Mouse (Mus musculus): ENCODE data around the gene Actr1a. TPM values are rescaled to one million over a fixed set of nuclear protein-coding genes. Genes with fewer than 3 reads are reported as not detected.

Actr1a gene
- polyA plus RNA-seq, 1 experiment from 2014 or later: 119 TPM

DNA sequence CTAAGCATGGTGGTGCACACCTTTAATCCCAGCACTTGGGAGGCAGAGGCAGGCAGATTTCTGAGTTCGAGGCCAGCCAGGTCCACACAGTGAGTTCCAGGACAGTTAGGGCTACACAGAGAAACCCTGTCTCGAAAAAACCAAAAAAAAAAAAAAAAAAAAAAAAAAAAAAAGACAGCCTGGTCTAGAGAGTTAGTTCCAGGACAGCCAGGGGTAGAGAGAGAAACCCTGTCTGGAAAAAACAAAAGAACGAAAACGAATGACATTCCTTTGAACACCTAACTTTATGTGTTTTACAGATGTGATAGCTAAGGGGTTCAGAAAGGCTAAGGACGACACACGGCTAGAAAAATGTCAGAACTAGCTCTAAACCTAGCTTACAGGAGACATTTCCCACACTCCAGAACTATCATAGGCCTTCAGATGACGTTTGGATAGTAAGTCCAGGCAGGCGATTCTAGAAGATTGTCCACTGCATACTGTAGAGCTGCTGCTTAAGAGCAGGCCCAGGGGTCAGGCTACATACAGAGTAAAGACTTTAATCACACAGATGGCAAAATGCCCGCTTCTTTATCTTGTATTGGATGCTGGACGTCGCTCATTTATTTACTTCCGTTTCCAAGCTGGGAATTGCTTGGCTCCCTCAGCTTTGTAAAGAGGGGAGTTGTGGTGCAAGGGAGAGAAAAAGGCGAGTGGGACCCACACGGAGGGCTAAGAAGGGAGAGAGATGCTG is 47.4 kb downstream of the Actr1a start:
- Histone ChIP-seq H3K27ac (ENCODE audit: low read length) (peak overlapping the region; percentile 8), H3K4me3 (ENCODE audit: low read length) (peak overlapping the region; percentile 67), H3K4me2 (ENCODE audit: low read depth, low read length) (peak overlapping the region; percentile 86), H3K4me1 (ENCODE audit: control insufficient read depth, insufficient read depth, low read length) (peaks cover 15% of the 10 kb centered on the region), H3K9ac (ENCODE audit: low read depth, low read length) (peak overlapping the region; percentile 82), H3K27me3 (replicated peaks; ENCODE audit: control insufficient read depth, insufficient read depth, low read length) (no peaks in the 10 kb centered on the region), H3K36me3 (ENCODE audit: control insufficient read depth, insufficient read depth, low read length) (no peaks in the 10 kb centered on the region), H3K9me3 (ENCODE audit: control insufficient read depth, low read length) (no peaks in the 10 kb centered on the region)
- 32% methylated on average over 14 of the region's 14 CpGs for WGBS
- peak; percentile 12 for ATAC-seq

DNA sequence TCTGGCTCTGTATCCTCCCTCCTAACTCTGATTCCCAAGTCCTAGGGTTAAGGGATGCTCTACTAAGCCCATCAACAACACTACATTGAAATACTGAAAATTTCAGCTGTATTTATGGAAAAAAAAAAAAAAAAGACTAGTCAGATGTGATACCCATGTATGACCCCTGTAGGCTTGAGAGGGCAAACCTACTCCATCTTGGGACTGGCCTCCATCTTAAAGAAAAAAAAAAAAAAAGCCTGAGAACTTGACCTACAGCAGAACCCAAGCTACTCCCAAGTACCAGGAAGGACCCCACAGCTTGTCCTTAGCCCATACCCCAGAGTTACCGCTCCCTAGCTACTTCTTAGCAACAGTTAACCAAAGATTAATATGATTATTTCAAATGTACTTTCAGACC is 48.4 kb downstream of the Actr1a start:
- H3K4me1 ChIP-seq (ENCODE audit: control insufficient read depth, insufficient read depth, low read length): peaks cover 15% of the 10 kb centered on the region
- H3K9ac ChIP-seq (ENCODE audit: low read depth, low read length): no peak overlapping the region
- no peaks in the 10 kb centered on the region for H3K9me3 ChIP-seq (ENCODE audit: control insufficient read depth, low read length)
- no peaks in the 10 kb centered on the region for H3K27me3 ChIP-seq (replicated peaks; ENCODE audit: control insufficient read depth, insufficient read depth, low read length)
- no peak overlapping the region for H3K4me2 ChIP-seq (ENCODE audit: low read depth, low read length)
- H3K27ac ChIP-seq (ENCODE audit: low read length): no peak overlapping the region
- H3K4me3 ChIP-seq (ENCODE audit: low read length): no peak overlapping the region
- ATAC-seq: no peak
- WGBS: 96% methylated on average over 1 of the region's 1 CpGs
- no peaks in the 10 kb centered on the region for H3K36me3 ChIP-seq (ENCODE audit: control insufficient read depth, insufficient read depth, low read length)

GRCm38 (mm10) chr19:46344710-46345419 is 50.7 kb downstream of the Actr1a start:
- H3K4me1 ChIP-seq (ENCODE audit: control insufficient read depth, insufficient read depth, low read length): peaks cover 12% of the 10 kb centered on the region
- no peak overlapping the region for H3K9ac ChIP-seq (ENCODE audit: low read depth, low read length)
- no peak overlapping the region for H3K4me2 ChIP-seq (ENCODE audit: low read depth, low read length)
- 19% methylated on average over 7 of the region's 7 CpGs for WGBS
- no peaks in the 10 kb centered on the region for H3K36me3 ChIP-seq (ENCODE audit: control insufficient read depth, insufficient read depth, low read length)
- H3K27me3 ChIP-seq (replicated peaks; ENCODE audit: control insufficient read depth, insufficient read depth, low read length): peaks cover 3% of the 10 kb centered on the region; the same call in 1 of the 2 replicates
- no peak overlapping the region; the same call in 1 of the 2 replicates for H3K27ac ChIP-seq (ENCODE audit: low read length)
- no peak for ATAC-seq
- no peaks in the 10 kb centered on the region for H3K9me3 ChIP-seq (ENCODE audit: control insufficient read depth, low read length)
- no peak overlapping the region for H3K4me3 ChIP-seq (ENCODE audit: low read length)

GRCm38 (mm10) chr19:46339287-46339971 is 56.1 kb downstream of the Actr1a start:
- Histone ChIP-seq H3K9ac (ENCODE audit: low read depth, low read length) (peak overlapping the region; percentile 62; the same call in 1 of the 2 replicates), H3K4me2 (ENCODE audit: low read depth, low read length) (peak overlapping the region; percentile 51; the same call in 1 of the 2 replicates), H3K4me1 (ENCODE audit: control insufficient read depth, insufficient read depth, low read length) (peaks cover 16% of the 10 kb centered on the region), H3K4me3 (ENCODE audit: low read length) (no peak overlapping the region), H3K9me3 (ENCODE audit: control insufficient read depth, low read length) (no peaks in the 10 kb centered on the region), H3K27ac (ENCODE audit: low read length) (peak overlapping the region; percentile 45), H3K27me3 (replicated peaks; ENCODE audit: control insufficient read depth, insufficient read depth, low read length) (peaks cover 3% of the 10 kb centered on the region; the same call in 1 of the 2 replicates), H3K36me3 (ENCODE audit: control insufficient read depth, insufficient read depth, low read length) (no peaks in the 10 kb centered on the region)
- WGBS: 77% methylated on average over 7 of the region's 7 CpGs
- no peak; the same call in 1 of the 2 replicates for ATAC-seq

- H3K4me1 ChIP-seq (ENCODE audit: control insufficient read depth, insufficient read depth, low read length): peaks cover 16% of the 10 kb centered on the region
- peak overlapping the region; percentile 51 for H3K4me2 ChIP-seq (ENCODE audit: low read depth, low read length)
- peaks cover 3% of the 10 kb centered on the region; the same call in 1 of the 2 replicates for H3K27me3 ChIP-seq (replicated peaks; ENCODE audit: control insufficient read depth, insufficient read depth, low read length)
- H3K9me3 ChIP-seq (ENCODE audit: control insufficient read depth, low read length): no peaks in the 10 kb centered on the region
- H3K4me3 ChIP-seq (ENCODE audit: low read length): peak overlapping the region; percentile 85
- peak; percentile 9 for ATAC-seq
- no peaks in the 10 kb centered on the region for H3K36me3 ChIP-seq (ENCODE audit: control insufficient read depth, insufficient read depth, low read length)
- 50% methylated on average over 6 of the region's 6 CpGs for WGBS
- peak overlapping the region; percentile 62 for H3K9ac ChIP-seq (ENCODE audit: low read depth, low read length)
- peak overlapping the region; percentile 39 for H3K27ac ChIP-seq (ENCODE audit: low read length)
These were observed 56.6 kb downstream of the Actr1a start for GRCm38 (mm10) chr19:46338942-46339286.

DNA sequence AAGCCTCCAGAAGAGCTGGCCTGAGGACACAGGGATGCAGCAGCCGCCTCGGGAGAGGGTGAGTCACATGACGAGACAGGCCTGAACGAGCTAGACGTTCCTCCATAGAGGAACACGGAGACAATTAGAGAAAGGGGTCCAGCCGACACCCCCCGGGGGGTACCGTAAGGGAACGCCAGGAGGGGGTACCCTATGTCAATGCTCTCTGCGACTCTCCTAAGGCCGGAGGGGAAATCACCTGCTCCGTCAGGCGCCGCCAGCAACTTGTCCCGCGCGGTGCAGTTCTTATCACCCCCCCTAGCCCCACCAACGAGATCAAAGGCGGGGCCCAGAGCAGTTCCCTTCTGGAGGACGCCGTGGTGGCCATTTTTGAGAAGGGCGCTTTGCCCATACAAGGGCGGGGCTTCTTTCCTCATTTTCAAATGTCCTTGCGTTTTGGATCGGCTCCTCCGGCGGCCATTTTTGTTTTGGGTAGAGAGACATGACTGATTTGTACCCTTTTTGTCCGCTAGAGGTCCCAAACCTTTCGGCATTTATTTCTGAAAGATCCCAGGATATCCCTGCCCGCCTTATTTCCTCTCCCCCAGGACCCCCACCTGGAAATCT is 57.1 kb downstream of the Actr1a start, which contains the start of gene Cuedc2:
Cuedc2 (minus strand) TSS at position 372 of the 606 bp plus-strand sequence.
- WGBS: under 1% methylated on average over 31 of the region's 31 CpGs
- peak; percentile 87 for ATAC-seq
- no peaks in the 10 kb centered on the region for H3K9me3 ChIP-seq (ENCODE audit: control insufficient read depth, low read length)
- peaks cover 16% of the 10 kb centered on the region for H3K4me1 ChIP-seq (ENCODE audit: control insufficient read depth, insufficient read depth, low read length)
- H3K4me2 ChIP-seq (ENCODE audit: low read depth, low read length): peak within 1 kb of the TSS; percentile 81
- H3K36me3 ChIP-seq (ENCODE audit: control insufficient read depth, insufficient read depth, low read length): no peaks in the 10 kb centered on the region
- peaks cover 3% of the 10 kb centered on the region; the same call in 1 of the 2 replicates for H3K27me3 ChIP-seq (replicated peaks; ENCODE audit: control insufficient read depth, insufficient read depth, low read length)
- H3K4me3 ChIP-seq (ENCODE audit: low read length): peak within 1 kb of the TSS; percentile 85
- H3K9ac ChIP-seq (ENCODE audit: low read depth, low read length): peak within 1 kb of the TSS; percentile 86
- peak within 1 kb of the TSS; percentile 45 for H3K27ac ChIP-seq (ENCODE audit: low read length)

- Histone ChIP-seq H3K36me3 (ENCODE audit: control insufficient read depth, insufficient read depth, low read length) (no peaks in the 10 kb centered on the region), H3K27ac (ENCODE audit: low read length) (peak overlapping the region; percentile 18; the same call in 1 of the 2 replicates), H3K9me3 (ENCODE audit: control insufficient read depth, low read length) (no peaks in the 10 kb centered on the region), H3K4me2 (ENCODE audit: low read depth, low read length) (peak overlapping the region; percentile 81), H3K27me3 (replicated peaks; ENCODE audit: control insufficient read depth, insufficient read depth, low read length) (peaks cover 3% of the 10 kb centered on the region; the same call in 1 of the 2 replicates), H3K4me3 (ENCODE audit: low read length) (peak overlapping the region; percentile 85), H3K9ac (ENCODE audit: low read depth, low read length) (peak overlapping the region; percentile 86), H3K4me1 (ENCODE audit: control insufficient read depth, insufficient read depth, low read length) (peaks cover 16% of the 10 kb centered on the region)
- ATAC-seq: 0 out of 2 replicates have a peak, but pooled peaks have one; percentile 2
- WGBS: 33% methylated on average over 15 of the region's 15 CpGs
These were observed 57.7 kb downstream of the Actr1a start for GRCm38 (mm10) chr19:46337719-46338330.

DNA sequence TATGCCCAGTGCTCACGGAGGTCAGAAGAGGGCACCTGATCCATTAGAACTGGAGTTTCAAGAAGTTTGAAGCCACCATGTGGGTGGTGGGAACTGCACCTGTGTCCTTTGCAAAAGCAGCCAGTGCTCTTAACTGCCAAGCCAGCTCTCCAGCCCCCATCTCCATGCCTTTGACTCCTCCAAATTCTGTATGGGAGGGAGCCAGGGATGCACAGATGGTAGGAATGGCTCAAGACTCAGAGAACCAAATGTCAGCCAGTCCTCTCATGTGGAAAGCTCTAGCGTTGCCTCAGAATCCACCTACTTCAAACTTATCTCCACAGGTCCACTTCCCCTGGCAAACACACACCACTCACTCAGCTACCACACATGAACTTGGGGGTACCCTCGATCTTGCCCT is 61.6 kb downstream of the Actr1a start:
- ATAC-seq: no peak
- Histone ChIP-seq H3K4me3 (ENCODE audit: low read length) (no peak overlapping the region), H3K27ac (ENCODE audit: low read length) (no peak overlapping the region), H3K36me3 (ENCODE audit: control insufficient read depth, insufficient read depth, low read length) (peaks cover 6% of the 10 kb centered on the region; the same call in 1 of the 2 replicates), H3K4me2 (ENCODE audit: low read depth, low read length) (no peak overlapping the region), H3K9ac (ENCODE audit: low read depth, low read length) (no peak overlapping the region), H3K4me1 (ENCODE audit: control insufficient read depth, insufficient read depth, low read length) (peaks cover 20% of the 10 kb centered on the region), H3K27me3 (replicated peaks; ENCODE audit: control insufficient read depth, insufficient read depth, low read length) (no peaks in the 10 kb centered on the region), H3K9me3 (ENCODE audit: control insufficient read depth, low read length) (no peaks in the 10 kb centered on the region)
- WGBS: 88% methylated on average over 3 of the region's 3 CpGs

All from intestine, embryonic 16.5 days (tissue).